Mouse (Mus musculus) liver, embryonic 15.5 days (tissue): ENCODE data around the gene Elob. TPM values are rescaled to one million over a fixed set of nuclear protein-coding genes. Genes with fewer than 3 reads are reported as not detected.

Experiments used
- ATAC-seq: fragments of 200-750 bp; cut with Nextera tagmentation; 2 replicates; pipeline ENCODE4 v1.8.0; 2017; ENCODE audit warnings: moderate number of reproducible peaks, mild to moderate bottlenecking, moderate library complexity; ENCODE audit not compliant: insufficient read depth
- H3K27ac ChIP-seq: fragments of 300-500 bp; sonication (generic); replicated peaks from 2 replicates; pipeline ENCODE4 v1.5.1; 2015; ENCODE audit warnings: mild to moderate bottlenecking, inconsistent platforms
- H3K27me3 ChIP-seq: fragments of 300-500 bp; sonication (generic); 2 replicates; pipeline ENCODE4 v1.6.1; 2015; ENCODE audit warnings: mild to moderate bottlenecking, inconsistent platforms
- H3K36me3 ChIP-seq: fragments of 300-500 bp; sonication (generic); replicated peaks from 2 replicates; pipeline ENCODE4 v1.6.1; 2015; ENCODE audit warnings: moderate library complexity, mild to moderate bottlenecking, inconsistent platforms
- H3K4me1 ChIP-seq: fragments of 300-500 bp; sonication (generic); replicated peaks from 2 replicates; pipeline ENCODE4 v1.6.1; 2015; ENCODE audit warnings: inconsistent platforms
- H3K4me2 ChIP-seq: fragments of 300-500 bp; sonication (generic); 2 replicates; pipeline ENCODE4 v1.6.1; 2015; ENCODE audit warnings: moderate library complexity, mild to moderate bottlenecking, inconsistent platforms
- H3K4me3 ChIP-seq: fragments of 300-500 bp; sonication (generic); replicated peaks from 2 replicates; pipeline ENCODE4 v1.5.1; 2015; ENCODE audit warnings: mild to moderate bottlenecking, inconsistent platforms
- H3K9ac ChIP-seq: fragments of 300-500 bp; sonication (generic); 2 replicates; pipeline ENCODE4 v1.6.1; 2015; ENCODE audit warnings: moderate library complexity, mild to moderate bottlenecking, inconsistent platforms
- H3K9me3 ChIP-seq: fragments of 300-500 bp; sonication (generic); replicated peaks from 2 replicates; pipeline ENCODE4 v1.6.1; 2016; ENCODE audit warnings: inconsistent platforms
- WGBS: fragments of 180-500 bp; shearing (Covaris S2); methylation state at CpG from one replicate; pipeline ENCODE4 v1.1.7; 2015; ENCODE audit warnings: mixed read lengths; ENCODE audit not compliant: insufficient replicate concordance; 5-methylcytosine and 5-hydroxymethylcytosine counted together
- polyA plus RNA-seq: library from polyadenylated mRNA; unstranded; fragments of >200 nt; fragmentation: Nextera tagmentation; extraction: Ambion mirVana; gene quantifications from 2 replicates; pipeline ENCODE4 v1.2.1, GENCODE M21; 2015

Gene Elob
- polyA plus RNA-seq, 1 experiment from 2014 or later, result 452 TPM

DNA sequence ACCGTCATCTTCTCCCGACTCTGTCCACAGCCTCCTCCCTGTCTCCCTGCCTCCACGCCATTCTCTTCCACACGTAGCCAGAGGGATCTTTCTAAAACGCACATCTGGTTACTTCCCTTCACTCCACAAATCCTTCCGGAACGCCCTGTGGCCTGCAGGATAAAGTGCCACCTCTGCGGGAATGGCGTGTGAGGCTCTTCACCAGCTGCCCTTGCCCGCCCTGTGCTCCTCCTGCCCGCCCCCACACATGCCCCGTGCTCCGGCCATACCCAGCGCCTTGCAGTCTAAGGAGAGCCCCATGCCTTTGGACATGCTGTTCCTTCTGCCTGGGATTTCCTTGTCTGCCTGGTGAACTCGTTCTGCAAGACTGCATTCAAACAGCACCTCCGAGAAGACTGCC is 5.9 kb downstream of the Elob start:
- Histone ChIP-seq H3K36me3 (peaks cover 96% of the 10 kb centered on the region), H3K9me3 (peaks cover 10% of the 10 kb centered on the region), H3K27me3 (no peaks in the 10 kb centered on the region), H3K4me3 (no peak overlapping the region), H3K4me2 (no peak overlapping the region), H3K9ac (no peak overlapping the region), H3K4me1 (peaks cover 15% of the 10 kb centered on the region), H3K27ac (no peak overlapping the region)
- WGBS, result 89% methylated on average over 16 of the region's 16 CpGs
- no peak for ATAC-seq

DNA sequence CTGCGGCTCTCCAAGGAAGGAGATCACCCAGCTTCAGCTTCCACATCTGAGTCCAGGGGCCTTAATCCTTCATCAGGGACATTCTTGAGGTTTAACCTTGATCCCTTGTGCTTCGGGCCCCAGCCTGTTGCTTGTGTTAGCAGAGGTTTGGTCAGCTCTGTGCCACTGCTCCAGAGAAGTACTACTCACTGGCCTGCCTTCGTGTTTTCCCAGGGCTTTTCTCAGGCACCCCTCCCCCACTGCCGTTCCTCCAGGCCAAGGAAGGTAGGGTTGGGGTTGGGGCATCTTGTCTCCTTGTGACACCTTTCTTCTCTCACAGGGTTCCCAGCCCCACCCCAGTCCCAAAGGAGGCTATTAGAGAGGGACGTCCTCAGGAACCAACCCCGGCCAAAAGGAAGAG is 6.8 kb downstream of the Elob start:
- H3K4me3 ChIP-seq, result no peak overlapping the region
- 70% methylated on average over 6 of the region's 6 CpGs for WGBS
- H3K9me3 ChIP-seq, result peaks cover 15% of the 10 kb centered on the region
- no peak overlapping the region for H3K4me2 ChIP-seq
- H3K36me3 ChIP-seq, result peaks cover 100% of the 10 kb centered on the region
- H3K27ac ChIP-seq, result no peak overlapping the region
- no peaks in the 10 kb centered on the region for H3K27me3 ChIP-seq
- H3K9ac ChIP-seq, result no peak overlapping the region
- no peak for ATAC-seq
- H3K4me1 ChIP-seq, result peaks cover 5% of the 10 kb centered on the region

DNA sequence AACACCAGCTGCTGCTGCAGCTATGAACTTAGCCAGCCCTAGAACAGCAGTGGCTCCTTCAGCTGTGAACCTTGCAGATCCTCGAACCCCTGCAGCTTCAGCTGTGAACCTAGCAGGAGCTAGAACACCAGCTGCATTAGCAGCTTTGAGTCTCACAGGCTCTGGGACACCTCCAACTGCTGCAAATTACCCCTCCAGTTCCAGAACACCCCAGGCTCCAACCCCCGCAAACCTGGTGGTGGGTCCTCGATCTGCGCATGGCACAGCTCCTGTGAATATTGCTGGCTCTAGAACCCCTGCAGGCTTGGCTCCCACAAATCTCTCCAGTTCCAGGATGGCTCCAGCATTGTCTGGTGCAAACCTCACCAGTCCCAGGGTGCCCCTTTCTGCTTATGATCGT is 8.2 kb downstream of the Elob start:
- Histone ChIP-seq H3K4me1 (0 out of 2 replicates have a peak, but pooled peaks cover 4% of the 10 kb centered on the region), H3K4me3 (no peak overlapping the region), H3K27me3 (no peaks in the 10 kb centered on the region), H3K9me3 (peaks cover 15% of the 10 kb centered on the region), H3K27ac (no peak overlapping the region), H3K9ac (no peak overlapping the region), H3K4me2 (no peak overlapping the region), H3K36me3 (peaks cover 100% of the 10 kb centered on the region)
- 94% methylated on average over 5 of the region's 5 CpGs for WGBS
- ATAC-seq, result no peak

GRCm38 (mm10) chr17:23819235-23819634 is 9.7 kb downstream of the Elob start:
- H3K36me3 ChIP-seq, result peaks cover 100% of the 10 kb centered on the region
- no peak overlapping the region for H3K9ac ChIP-seq
- H3K4me3 ChIP-seq, result no peak overlapping the region
- no peak for ATAC-seq
- H3K4me1 ChIP-seq, result peaks cover 4% of the 10 kb centered on the region; the same call in 1 of the 2 replicates
- H3K27me3 ChIP-seq, result no peaks in the 10 kb centered on the region
- no peak overlapping the region for H3K4me2 ChIP-seq
- WGBS, result 94% methylated on average over 25 of the region's 25 CpGs
- H3K9me3 ChIP-seq, result peaks cover 26% of the 10 kb centered on the region
- no peak overlapping the region for H3K27ac ChIP-seq

GRCm38 (mm10) chr17:23818579-23818978 is 10.4 kb downstream of the Elob start:
- Histone ChIP-seq H3K36me3 (peaks cover 100% of the 10 kb centered on the region), H3K4me1 (peaks cover 4% of the 10 kb centered on the region; the same call in 1 of the 2 replicates), H3K4me3 (no peak overlapping the region), H3K27ac (no peak overlapping the region), H3K27me3 (no peaks in the 10 kb centered on the region), H3K9ac (no peak overlapping the region), H3K4me2 (no peak overlapping the region), H3K9me3 (peaks cover 26% of the 10 kb centered on the region)
- no peak for ATAC-seq
- WGBS, result 95% methylated on average over 8 of the region's 8 CpGs

- ATAC-seq, result 0 out of 2 replicates have a peak, but pooled peaks have one; percentile 21
- no peak overlapping the region for H3K27ac ChIP-seq
- H3K4me1 ChIP-seq, result peaks cover 3% of the 10 kb centered on the region; the same call in 1 of the 2 replicates
- no peak overlapping the region for H3K4me2 ChIP-seq
- H3K36me3 ChIP-seq, result peaks cover 98% of the 10 kb centered on the region
- 96% methylated on average over 16 of the region's 16 CpGs for whole genome bisulfite sequencing
- no peaks in the 10 kb centered on the region for H3K27me3 ChIP-seq
- no peak overlapping the region for H3K4me3 ChIP-seq
- no peak overlapping the region for H3K9ac ChIP-seq
- peaks cover 26% of the 10 kb centered on the region for H3K9me3 ChIP-seq
Observed at GRCm38 (mm10) chr17:23815641-23816040, 13.3 kb downstream of the Elob start.

- Histone ChIP-seq H3K27ac (no peak overlapping the region), H3K4me2 (no peak overlapping the region), H3K36me3 (peaks cover 64% of the 10 kb centered on the region), H3K9me3 (no peaks in the 10 kb centered on the region), H3K4me3 (no peak overlapping the region), H3K4me1 (peaks cover 36% of the 10 kb centered on the region), H3K9ac (no peak overlapping the region), H3K27me3 (no peaks in the 10 kb centered on the region)
- WGBS, result 87% methylated on average over 3 of the region's 3 CpGs
- no peak for ATAC-seq
Observed at GRCm38 (mm10) chr17:23807918-23808317, 21.0 kb downstream of the Elob start.

DNA sequence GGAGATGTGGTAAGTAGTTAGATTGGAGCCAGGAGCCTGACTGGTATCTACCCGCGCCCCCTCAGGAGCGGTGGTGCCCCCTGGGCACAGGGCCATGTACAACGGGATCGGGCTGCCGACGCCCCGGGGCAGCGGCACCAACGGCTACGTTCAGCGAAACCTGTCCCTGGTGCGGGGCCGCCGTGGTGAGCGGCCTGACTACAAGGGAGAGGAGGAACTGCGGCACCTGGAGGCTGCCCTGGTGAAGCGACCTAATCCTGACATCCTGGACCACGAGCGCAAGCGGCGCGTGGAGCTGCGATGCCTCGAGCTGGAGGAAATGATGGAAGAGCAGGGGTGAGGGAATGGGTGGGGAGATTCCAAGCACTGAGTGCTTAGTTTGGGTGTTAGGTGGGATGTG is 22.1 kb downstream of the Elob start:
- no peaks in the 10 kb centered on the region for H3K9me3 ChIP-seq
- WGBS, result 79% methylated on average over 25 of the region's 25 CpGs
- H3K4me2 ChIP-seq, result peak overlapping the region; percentile 13; the same call in 1 of the 2 replicates
- peaks cover 53% of the 10 kb centered on the region for H3K36me3 ChIP-seq
- H3K4me1 ChIP-seq, result peaks cover 38% of the 10 kb centered on the region
- H3K27me3 ChIP-seq, result no peaks in the 10 kb centered on the region
- no peak overlapping the region for H3K4me3 ChIP-seq
- no peak for ATAC-seq
- no peak overlapping the region for H3K9ac ChIP-seq
- no peak overlapping the region for H3K27ac ChIP-seq

DNA sequence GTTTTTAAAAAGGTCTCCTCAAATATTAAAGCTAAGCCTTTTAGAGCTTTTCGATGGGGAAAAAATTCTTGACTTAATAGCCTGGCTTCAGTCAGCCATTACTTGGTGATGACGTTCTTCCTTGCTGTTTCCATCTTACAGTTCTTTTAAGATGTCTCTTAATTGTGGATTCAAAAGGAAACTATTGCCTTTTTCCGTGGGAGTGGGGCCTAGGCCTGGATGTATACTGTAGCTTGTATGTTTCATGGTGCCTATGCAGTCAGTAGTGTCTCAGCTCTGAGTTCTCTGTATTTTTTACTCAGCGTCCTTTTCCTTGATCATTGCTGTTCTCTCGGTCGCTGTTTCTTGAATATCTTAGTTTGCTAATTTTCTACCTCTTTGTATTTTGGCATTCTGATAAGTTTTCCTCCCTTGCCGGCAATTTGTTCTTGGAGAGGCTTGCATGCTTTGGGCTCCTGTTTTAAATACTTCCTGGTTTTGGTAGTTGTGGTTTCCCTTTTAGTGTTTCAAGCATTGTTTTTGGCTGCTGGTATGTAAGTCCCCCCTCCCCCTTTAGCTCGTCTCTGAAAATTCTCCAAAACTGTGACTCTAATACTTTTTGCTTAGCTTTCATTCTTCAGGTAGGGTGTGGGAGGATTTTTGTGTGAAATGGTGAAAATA is 24.4 kb downstream of the Elob start:
- H3K4me2 ChIP-seq, result peak overlapping the region; percentile 83
- peak overlapping the region; percentile 97 for H3K4me3 ChIP-seq
- H3K27ac ChIP-seq, result peak overlapping the region; percentile 96
- under 1% methylated on average over 8 of the region's 8 CpGs for WGBS
- ATAC-seq, result no peak
- H3K9me3 ChIP-seq, result no peaks in the 10 kb centered on the region
- H3K9ac ChIP-seq, result peak overlapping the region; percentile 99
- H3K4me1 ChIP-seq, result peaks cover 42% of the 10 kb centered on the region
- H3K36me3 ChIP-seq, result peaks cover 30% of the 10 kb centered on the region
- H3K27me3 ChIP-seq, result no peaks in the 10 kb centered on the region

- H3K27ac ChIP-seq, result peak overlapping the region; percentile 96
- peak overlapping the region; percentile 99 for H3K9ac ChIP-seq
- WGBS, result under 1% methylated on average over 61 of the region's 83 CpGs
- no peaks in the 10 kb centered on the region for H3K27me3 ChIP-seq
- H3K4me2 ChIP-seq, result peak overlapping the region; percentile 83
- ATAC-seq, result peak; percentile 73
- H3K36me3 ChIP-seq, result peaks cover 19% of the 10 kb centered on the region
- H3K4me3 ChIP-seq, result peak overlapping the region; percentile 97
- no peaks in the 10 kb centered on the region for H3K9me3 ChIP-seq
- H3K4me1 ChIP-seq, result peaks cover 42% of the 10 kb centered on the region
Observed at GRCm38 (mm10) chr17:23803366-23804041, 25.4 kb downstream of the Elob start.

DNA sequence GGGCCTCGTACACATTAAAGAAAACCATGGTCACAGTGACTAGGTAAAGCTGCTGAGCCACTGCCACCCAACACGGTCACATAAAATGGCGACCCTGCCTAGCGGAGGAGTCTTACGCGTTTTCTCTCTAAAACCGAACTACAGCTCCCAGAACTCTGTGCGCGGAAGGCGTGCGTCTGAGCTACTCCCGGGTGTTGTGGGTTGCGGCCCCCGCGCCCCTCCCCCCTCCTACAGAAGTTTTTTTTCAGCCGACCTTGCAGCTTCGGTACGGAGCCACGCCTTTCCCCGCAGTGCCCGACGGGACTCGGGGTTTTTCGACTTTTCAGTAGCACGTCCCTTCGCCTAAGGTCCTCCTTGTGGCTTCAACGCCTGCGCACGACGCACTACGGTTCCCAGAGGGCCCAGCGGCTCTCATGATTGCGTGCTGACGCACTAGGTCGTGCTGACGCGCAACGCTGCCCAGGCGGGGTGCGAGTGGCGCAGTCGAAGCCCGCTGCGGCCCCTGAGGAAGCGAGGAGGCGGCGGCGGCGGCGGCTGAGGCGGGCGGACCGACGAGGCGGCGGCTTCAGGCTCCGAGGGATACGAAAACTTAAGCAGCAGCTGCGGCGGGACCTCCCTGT is 26.1 kb downstream of the Elob start:
- WGBS, result under 1% methylated on average over 60 of the region's 60 CpGs
- ATAC-seq, result peak; percentile 98

More for the DNA sequence above, 26.1 kb downstream of the Elob start:
- Histone ChIP-seq H3K27me3 (no peaks in the 10 kb centered on the region), H3K4me3 (peak overlapping the region; percentile 97), H3K36me3 (peaks cover 13% of the 10 kb centered on the region), H3K9ac (peak overlapping the region; percentile 99), H3K27ac (peak overlapping the region; percentile 96), H3K9me3 (no peaks in the 10 kb centered on the region), H3K4me2 (peak overlapping the region; percentile 83), H3K4me1 (peaks cover 42% of the 10 kb centered on the region)
